Mouse (Mus musculus) embryonic facial prominence, embryonic 15.5 days (tissue): ENCODE measurements around the gene Hadhb. TPM values are rescaled to one million over a fixed set of nuclear protein-coding genes. Genes with fewer than 3 reads are reported as not detected.
A peak's percentile ranks its signal among the peaks of the same experiment; 100 is the strongest.

Experiments used
- ATAC-seq: fragments of 200-750 bp; cut with Nextera tagmentation; 2 replicates; pipeline ENCODE4 v1.8.0; 2017; ENCODE audit warnings: low read depth, moderate TSS enrichment; ENCODE audit not compliant: insufficient number of reproducible peaks, low FRiP score, low TSS enrichment
- H3K27ac ChIP-seq: fragments of 300-500 bp; sonication (generic); replicated peaks from 2 replicates; pipeline ENCODE4 v1.5.1; 2015; ENCODE audit warnings: mild to moderate bottlenecking, inconsistent platforms
- H3K27me3 ChIP-seq: fragments of 300-500 bp; sonication (generic); 2 replicates; pipeline ENCODE4 v1.6.1; 2015; ENCODE audit warnings: inconsistent platforms
- H3K36me3 ChIP-seq: fragments of 300-500 bp; sonication (generic); 2 replicates; pipeline ENCODE4 v1.6.1; 2015; ENCODE audit warnings: mild to moderate bottlenecking, inconsistent platforms
- H3K4me1 ChIP-seq: fragments of 300-500 bp; sonication (generic); 2 replicates; pipeline ENCODE4 v1.6.1; 2015; ENCODE audit warnings: inconsistent platforms
- H3K4me2 ChIP-seq: fragments of 300-500 bp; sonication (generic); replicated peaks from 2 replicates; pipeline ENCODE4 v1.6.1; 2015; ENCODE audit warnings: mild to moderate bottlenecking, inconsistent platforms
- H3K4me3 ChIP-seq: fragments of 300-500 bp; sonication (generic); replicated peaks from 2 replicates; pipeline ENCODE4 v1.5.1; 2015; ENCODE audit warnings: mild to moderate bottlenecking, inconsistent platforms
- H3K9ac ChIP-seq: fragments of 300-500 bp; sonication (generic); 2 replicates; pipeline ENCODE4 v1.6.1; 2015; ENCODE audit warnings: inconsistent platforms
- H3K9me3 ChIP-seq: fragments of 300-500 bp; sonication (generic); replicated peaks from 2 replicates; pipeline ENCODE4 v1.6.1; 2016; ENCODE audit warnings: inconsistent platforms
- WGBS: fragments of 180-500 bp; shearing (Covaris S2); methylation state at CpG from one replicate; pipeline ENCODE4 v1.1.7; 2015; 5-methylcytosine and 5-hydroxymethylcytosine counted together
- polyA plus RNA-seq: library from polyadenylated mRNA; unstranded; fragments of >200 nt; fragmentation: Nextera tagmentation; extraction: Ambion mirVana; gene quantifications from 2 replicates; pipeline ENCODE4 v1.2.1, GENCODE M21; 2015

Hadhb gene
- 128 and 140 TPM in 2 replicates for polyA plus RNA-seq

DNA sequence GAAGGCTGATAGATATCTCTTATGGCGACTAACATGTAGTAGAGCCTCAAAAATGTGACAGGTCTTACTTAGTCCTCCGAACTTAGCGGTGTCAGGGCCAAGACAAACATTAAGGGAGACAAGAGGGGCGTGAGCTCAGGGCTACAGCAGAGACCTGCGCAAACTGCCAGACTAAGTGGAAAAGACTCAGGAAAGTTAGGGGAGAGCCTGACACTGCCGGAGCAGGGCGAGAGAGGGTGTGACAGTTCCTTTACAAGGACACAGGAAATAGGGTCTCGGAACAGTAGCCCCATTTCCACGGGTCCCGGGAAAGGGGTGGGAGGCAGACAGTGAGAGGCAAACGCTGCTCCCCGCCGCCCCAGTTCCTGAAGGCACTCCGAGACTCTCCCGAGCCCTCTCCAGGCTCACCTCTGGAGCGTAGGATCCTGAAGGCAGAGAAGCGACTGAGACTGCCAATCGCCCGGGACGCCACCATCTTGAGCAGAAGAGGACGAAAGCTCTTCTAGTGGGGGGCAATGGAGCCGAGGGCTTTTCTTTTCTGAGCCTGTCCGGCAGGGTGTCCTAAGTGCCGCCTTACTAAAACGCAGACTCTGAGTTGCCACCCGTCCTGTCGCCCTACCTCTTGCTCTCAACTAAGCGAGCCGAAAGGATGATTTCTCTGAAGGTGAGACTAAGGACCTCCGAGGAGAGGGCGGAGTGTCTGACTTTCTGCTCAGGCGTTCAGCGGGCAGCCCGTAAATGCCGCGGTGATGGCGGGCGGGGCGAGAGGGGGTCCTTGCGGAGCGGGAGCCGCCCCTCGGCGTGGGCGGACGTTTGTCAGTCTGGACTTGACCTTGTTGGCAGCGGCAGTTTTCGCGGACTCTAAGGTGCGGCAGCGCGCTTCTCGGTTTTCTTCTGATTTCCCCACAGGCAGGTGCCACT, at the start of gene Hadhb, which contains the start of gene Hadha:
Gene Hadhb (plus strand): TSS at position 775 of the 921 bp plus-strand sequence.
Gene Hadha (minus strand): TSS at position 689 of the 921 bp plus-strand sequence.
- no peaks in the 10 kb centered on the region for H3K36me3 ChIP-seq
- no peaks in the 10 kb centered on the region for H3K27me3 ChIP-seq
- peaks cover 9% of the 10 kb centered on the region; the same call in 1 of the 2 replicates for H3K4me1 ChIP-seq
- ATAC-seq: peak; percentile 90
- under 1% methylated on average over 53 of the region's 53 CpGs for WGBS
- peak within 1 kb of the TSS; percentile 69 for H3K4me2 ChIP-seq
- H3K9ac ChIP-seq: peak within 1 kb of the TSS; percentile 70
- no peaks in the 10 kb centered on the region for H3K9me3 ChIP-seq
- peak within 1 kb of the TSS; percentile 78 for H3K4me3 ChIP-seq
- peak within 1 kb of the TSS; percentile 87 for H3K27ac ChIP-seq

DNA sequence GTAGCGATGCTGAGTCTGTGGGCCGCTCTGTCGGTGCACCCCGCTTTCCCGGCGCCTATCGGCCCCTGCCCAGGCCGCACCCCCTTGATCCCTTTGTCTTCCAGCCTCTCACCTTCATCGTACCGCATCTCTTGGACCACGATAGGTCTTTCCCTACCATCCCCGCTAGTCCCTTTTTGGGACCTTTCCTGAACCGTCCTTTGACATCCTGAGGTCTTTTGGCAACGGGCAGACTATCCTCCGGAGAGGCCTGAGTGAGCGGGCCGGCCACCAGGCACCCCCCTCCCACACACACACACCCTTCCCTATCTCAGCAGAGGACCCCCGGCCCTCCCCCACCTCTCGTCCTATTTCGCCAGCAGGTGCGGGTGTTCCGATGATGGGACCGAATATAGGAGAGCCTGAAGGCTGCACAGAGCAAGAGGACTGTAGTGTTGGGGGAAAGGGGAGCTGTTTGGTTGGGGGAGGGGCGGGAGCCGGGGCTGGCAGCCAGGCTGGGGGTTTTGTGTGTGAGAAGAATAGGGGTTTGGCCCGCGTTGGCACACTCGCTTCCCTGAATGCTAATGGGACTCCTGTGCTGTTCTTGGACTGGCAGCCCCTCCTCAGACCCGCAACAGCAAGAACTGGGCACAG, 49.3 kb upstream of the Hadhb start, which contains the start of gene 3110082J24Rik:
Gene 3110082J24Rik (minus strand): TSS at position 419 of the 633 bp plus-strand sequence.
- no peak within 1 kb of the TSS; the same call in 1 of the 2 replicates for H3K9ac ChIP-seq

GRCm38 (mm10) chr5:30106756-30107155, 48.3 kb upstream of the Hadhb start:
- peaks cover 76% of the 10 kb centered on the region for H3K27me3 ChIP-seq
- H3K27ac ChIP-seq: no peak overlapping the region
- H3K4me3 ChIP-seq: no peak overlapping the region
- ATAC-seq: no peak
- 20% methylated on average over 2 of the region's 2 CpGs for WGBS
- no peaks in the 10 kb centered on the region for H3K36me3 ChIP-seq
- peaks cover 35% of the 10 kb centered on the region for H3K4me1 ChIP-seq
- H3K4me2 ChIP-seq: no peak overlapping the region
- H3K9me3 ChIP-seq: no peaks in the 10 kb centered on the region
- no peak overlapping the region for H3K9ac ChIP-seq

More for the DNA sequence above, 49.3 kb upstream of the Hadhb start, which contains the start of gene 3110082J24Rik:
- WGBS: 2% methylated on average over 29 of the region's 29 CpGs
- no peaks in the 10 kb centered on the region for H3K9me3 ChIP-seq
- peaks cover 25% of the 10 kb centered on the region for H3K4me1 ChIP-seq
- peaks cover 67% of the 10 kb centered on the region for H3K27me3 ChIP-seq
- ATAC-seq: 0 out of 2 replicates have a peak, but pooled peaks have one; percentile 3
- H3K4me3 ChIP-seq: peak within 1 kb of the TSS; percentile 51
- H3K4me2 ChIP-seq: peak within 1 kb of the TSS; percentile 88
- H3K27ac ChIP-seq: no peak within 1 kb of the TSS
- no peaks in the 10 kb centered on the region for H3K36me3 ChIP-seq

DNA sequence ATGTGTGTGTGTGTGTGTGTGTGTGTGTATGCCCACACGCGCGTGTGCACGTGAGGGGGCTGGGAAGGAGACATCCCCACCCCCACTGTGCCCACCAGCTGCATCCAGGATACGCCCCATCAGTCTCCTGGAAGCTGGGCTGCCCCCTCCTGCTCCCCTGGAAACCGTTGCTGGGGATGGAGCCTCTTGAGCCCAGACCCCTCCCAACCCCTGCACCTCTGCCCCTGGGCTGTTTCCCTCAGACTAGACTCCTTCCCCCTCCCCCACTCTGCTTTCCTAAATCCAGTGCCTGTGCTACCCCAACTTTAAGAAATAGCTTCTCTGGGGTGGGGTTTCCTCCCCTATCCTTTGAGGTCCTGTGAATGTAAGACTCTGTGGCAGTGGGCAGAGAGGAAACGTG, 47.9 kb upstream of the Hadhb start:
- Histone ChIP-seq H3K27ac (no peak overlapping the region), H3K4me1 (peaks cover 35% of the 10 kb centered on the region), H3K36me3 (no peaks in the 10 kb centered on the region), H3K27me3 (peaks cover 80% of the 10 kb centered on the region), H3K9ac (no peak overlapping the region), H3K4me3 (no peak overlapping the region), H3K4me2 (no peak overlapping the region), H3K9me3 (no peaks in the 10 kb centered on the region)
- WGBS: 6% methylated on average over 7 of the region's 7 CpGs
- no peak for ATAC-seq

- H3K9me3 ChIP-seq: no peaks in the 10 kb centered on the region
- H3K27me3 ChIP-seq: peaks cover 85% of the 10 kb centered on the region
- no peak overlapping the region for H3K27ac ChIP-seq
- 13% methylated on average over 5 of the region's 5 CpGs for WGBS
- H3K36me3 ChIP-seq: no peaks in the 10 kb centered on the region
- no peak overlapping the region for H3K9ac ChIP-seq
- H3K4me3 ChIP-seq: no peak overlapping the region
- no peak overlapping the region for H3K4me2 ChIP-seq
- ATAC-seq: no peak
- peaks cover 35% of the 10 kb centered on the region for H3K4me1 ChIP-seq
Observed at GRCm38 (mm10) chr5:30107611-30108041, 47.4 kb upstream of the Hadhb start.

DNA sequence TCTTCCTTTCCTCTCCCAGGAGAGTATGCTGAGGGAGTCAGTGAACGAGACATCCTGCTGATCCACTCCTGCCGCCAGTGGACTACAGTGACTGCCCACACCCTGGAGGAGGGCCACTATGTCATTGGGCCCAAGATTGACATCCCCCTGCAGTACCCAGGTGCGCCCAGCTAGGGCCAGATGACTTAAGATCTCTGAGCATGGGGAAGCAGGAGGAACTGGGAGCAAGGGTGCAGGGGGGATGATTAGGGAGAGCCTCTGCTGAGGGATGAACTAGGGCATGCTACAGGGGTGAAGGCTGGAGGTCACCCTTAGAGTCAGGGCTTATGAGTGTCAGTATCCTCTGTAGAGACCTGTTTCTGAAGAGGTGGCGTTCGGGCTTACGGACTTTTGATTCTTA, 46.8 kb upstream of the Hadhb start:
- ATAC-seq: no peak
- H3K9ac ChIP-seq: no peak overlapping the region

DNA sequence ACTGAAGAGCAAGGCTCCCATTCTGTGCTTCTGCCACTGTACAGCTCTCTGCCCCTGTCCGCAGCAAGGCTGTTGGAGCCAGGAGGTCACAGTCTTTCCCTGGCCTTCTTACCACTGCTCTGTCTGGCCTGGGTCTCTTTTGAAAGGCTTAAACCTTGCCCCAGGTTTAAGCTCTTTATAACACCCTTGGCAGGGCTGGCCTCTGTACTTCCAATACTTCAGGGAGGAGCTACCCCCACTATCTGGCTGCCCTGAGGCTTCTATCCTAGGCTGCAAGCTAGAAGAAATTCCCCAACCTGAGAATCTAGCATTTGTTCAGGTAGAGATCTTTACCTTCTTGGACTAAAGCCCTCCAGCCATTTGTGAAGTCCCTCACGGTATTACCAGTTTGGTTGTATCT, 45.1 kb upstream of the Hadhb start:
- Histone ChIP-seq H3K4me3 (no peak overlapping the region), H3K4me2 (no peak overlapping the region), H3K9ac (no peak overlapping the region), H3K4me1 (peaks cover 42% of the 10 kb centered on the region), H3K36me3 (no peaks in the 10 kb centered on the region), H3K27ac (no peak overlapping the region), H3K27me3 (peaks cover 90% of the 10 kb centered on the region), H3K9me3 (no peaks in the 10 kb centered on the region)
- 48% methylated on average over 2 of the region's 2 CpGs for WGBS
- ATAC-seq: no peak

More for the DNA sequence above, 46.8 kb upstream of the Hadhb start:
- Histone ChIP-seq H3K27me3 (peaks cover 89% of the 10 kb centered on the region), H3K27ac (no peak overlapping the region), H3K4me3 (no peak overlapping the region), H3K9me3 (no peaks in the 10 kb centered on the region), H3K4me1 (peaks cover 35% of the 10 kb centered on the region), H3K36me3 (no peaks in the 10 kb centered on the region), H3K4me2 (no peak overlapping the region)
- WGBS: 68% methylated on average over 6 of the region's 6 CpGs

DNA sequence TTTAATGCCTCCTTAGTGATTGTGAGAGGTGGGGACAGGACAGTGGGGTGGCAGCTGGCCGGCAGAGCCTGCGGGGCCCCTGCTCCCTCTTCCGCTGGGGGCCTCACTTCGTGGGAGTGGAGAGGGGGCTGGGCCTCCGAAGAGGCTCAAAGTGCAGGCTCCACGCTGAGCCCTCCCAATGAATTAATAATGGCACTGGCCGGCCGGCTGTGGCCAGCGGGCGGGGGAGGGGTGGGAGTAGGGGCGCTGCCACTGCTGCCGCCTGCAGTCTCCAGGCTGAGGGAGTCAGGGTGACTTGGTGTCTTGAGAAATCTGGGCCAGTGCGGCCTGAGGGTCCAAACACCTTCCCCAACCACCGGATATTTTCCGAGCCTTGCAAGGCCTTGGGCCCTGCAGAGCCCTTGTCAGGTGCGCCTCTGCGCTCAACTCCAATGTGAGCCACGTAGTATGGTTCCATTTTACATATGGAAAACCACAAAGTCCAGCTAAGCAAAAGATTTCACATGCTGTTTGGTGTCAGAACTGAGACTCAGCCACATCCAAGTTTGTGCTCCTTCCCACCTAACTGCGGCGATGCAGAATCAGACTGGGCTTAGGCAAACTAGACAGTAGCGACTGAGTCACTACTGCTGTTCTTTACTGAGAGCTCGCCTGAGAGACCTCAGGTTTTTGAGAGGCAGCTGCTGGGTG, 44.5 kb upstream of the Hadhb start:
- ATAC-seq: no peak
- H3K27me3 ChIP-seq: peaks cover 90% of the 10 kb centered on the region
- no peaks in the 10 kb centered on the region for H3K9me3 ChIP-seq
- no peak overlapping the region for H3K27ac ChIP-seq
- H3K4me3 ChIP-seq: peak overlapping the region; percentile 7; the same call in 1 of the 2 replicates
- whole genome bisulfite sequencing: 15% methylated on average over 22 of the region's 22 CpGs
- peak overlapping the region; percentile 37 for H3K4me2 ChIP-seq
- H3K4me1 ChIP-seq: peaks cover 37% of the 10 kb centered on the region
- H3K36me3 ChIP-seq: no peaks in the 10 kb centered on the region
- H3K9ac ChIP-seq: no peak overlapping the region

DNA sequence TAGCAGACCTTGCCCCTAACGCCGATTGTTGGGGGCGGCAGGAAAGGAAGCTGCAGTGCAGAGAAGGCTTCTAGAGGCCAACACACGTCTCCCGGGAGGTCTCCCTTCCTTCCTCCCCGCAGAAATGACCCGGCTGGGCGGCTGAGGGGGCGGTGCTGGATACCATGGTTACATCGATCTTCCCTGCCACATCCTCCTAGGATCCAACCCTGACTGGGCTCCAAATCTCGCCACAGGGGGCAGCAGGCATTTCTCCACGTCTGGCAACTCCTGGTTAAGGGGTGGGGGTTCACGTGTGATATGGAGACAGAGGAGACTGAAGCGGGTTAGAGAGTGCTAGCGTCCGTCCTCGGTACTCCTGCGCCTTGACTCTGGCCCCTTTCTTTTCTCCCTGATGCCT, 43.9 kb upstream of the Hadhb start:
- 0 out of 2 replicates have a peak overlapping the region, but pooled peaks have one; percentile 6 for H3K9ac ChIP-seq
- peaks cover 31% of the 10 kb centered on the region for H3K4me1 ChIP-seq
- peak overlapping the region; percentile 7; the same call in 1 of the 2 replicates for H3K4me3 ChIP-seq
- H3K36me3 ChIP-seq: no peaks in the 10 kb centered on the region
- peaks cover 90% of the 10 kb centered on the region for H3K27me3 ChIP-seq
- H3K9me3 ChIP-seq: no peaks in the 10 kb centered on the region
- WGBS: 3% methylated on average over 18 of the region's 18 CpGs
- ATAC-seq: no peak
- no peak overlapping the region for H3K27ac ChIP-seq
- H3K4me2 ChIP-seq: peak overlapping the region; percentile 37

- WGBS: 67% methylated on average over 3 of the region's 3 CpGs
- H3K27me3 ChIP-seq: peaks cover 85% of the 10 kb centered on the region
- H3K36me3 ChIP-seq: no peaks in the 10 kb centered on the region
- H3K9ac ChIP-seq: no peak overlapping the region
- H3K9me3 ChIP-seq: no peaks in the 10 kb centered on the region
- peaks cover 30% of the 10 kb centered on the region for H3K4me1 ChIP-seq
- no peak overlapping the region for H3K27ac ChIP-seq
- ATAC-seq: no peak
- no peak overlapping the region for H3K4me2 ChIP-seq
- H3K4me3 ChIP-seq: no peak overlapping the region
Observed at GRCm38 (mm10) chr5:30111771-30112170, 43.3 kb upstream of the Hadhb start.
